Mouse (Mus musculus) myocyte (in vitro differentiated cells): ENCODE measurements around the gene Lrrc66. TPM values are rescaled to one million over a fixed set of nuclear protein-coding genes. Genes with fewer than 3 reads are reported as not detected.

Source experiments
- H3K27me3 ChIP-seq: one replicate; pipeline ENCODE4 v1.6.1; 2011; ENCODE audit not compliant: control insufficient read depth, insufficient read depth, insufficient read length
- H3K36me3 ChIP-seq: one replicate; pipeline ENCODE4 v1.6.1; 2011; ENCODE audit not compliant: control insufficient read depth, insufficient read depth
- H3K4me2 ChIP-seq: one replicate; pipeline ENCODE4 v1.6.1; 2011; ENCODE audit warnings: low read depth, control low read depth
- H3K4me3 ChIP-seq: one replicate; pipeline ENCODE4 v1.5.1; 2011; ENCODE audit warnings: mild to moderate bottlenecking, control low read depth, moderate library complexity
- H3K79me2 ChIP-seq: one replicate; pipeline ENCODE4 v1.6.1; 2011; ENCODE audit not compliant: control insufficient read depth, insufficient read depth
- H3ac ChIP-seq: one replicate; pipeline ENCODE4 v1.6.1; 2011; ENCODE audit not compliant: control insufficient read depth, insufficient read length
- CEBPB ChIP-seq: IDR thresholded peaks from 2 replicates; pipeline ENCODE4 v1.6.1; 2011; ENCODE audit warnings: mild to moderate bottlenecking, moderate library complexity; ENCODE audit not compliant: poor library complexity, insufficient read depth, severe bottlenecking
- E2F4 ChIP-seq: IDR thresholded peaks from one replicate; pipeline ENCODE4 v1.6.1; 2011; ENCODE audit warnings: mild to moderate bottlenecking, control low read depth, moderate library complexity; ENCODE audit not compliant: insufficient read depth
- MAX ChIP-seq: IDR thresholded peaks from one replicate; pipeline ENCODE4 v1.6.1; 2011; ENCODE audit warnings: low read depth, mild to moderate bottlenecking, control low read depth
- MYOD1 ChIP-seq, 3 experiments: IDR thresholded peaks; one replicate each; pipeline ENCODE4 v1.6.1; 2011; ENCODE audit warnings: control low read depth in 2 of 3, low read depth in 2 of 3, mild to moderate bottlenecking in 2 of 3, moderate library complexity in 1 of 3; ENCODE audit not compliant: insufficient read length in 2 of 3, control insufficient read depth in 1 of 3
- MYOG ChIP-seq, 3 experiments: IDR thresholded peaks; one replicate each; pipeline ENCODE4 v1.6.1; 2011; ENCODE audit warnings: control low read depth in 2 of 3, low read depth in 2 of 3, mild to moderate bottlenecking in 2 of 3; ENCODE audit not compliant: insufficient read length in 2 of 3, control insufficient read depth in 1 of 3, insufficient read depth in 1 of 3
- POLR2A ChIP-seq: IDR thresholded peaks from one replicate; pipeline ENCODE4 v1.6.1; 2011; ENCODE audit warnings: low read depth, mild to moderate bottlenecking, control low read depth, moderate library complexity; ENCODE audit not compliant: insufficient read length
- POLR2AphosphoS2 ChIP-seq: IDR thresholded peaks from one replicate; pipeline ENCODE4 v1.6.1; 2011; ENCODE audit warnings: low read depth, control low read depth; ENCODE audit not compliant: insufficient read length
- REST ChIP-seq: IDR thresholded peaks from one replicate; pipeline ENCODE4 v1.6.1; 2011; ENCODE audit warnings: mild to moderate bottlenecking, control low read depth, moderate library complexity; ENCODE audit not compliant: insufficient read depth, insufficient read length
- SRF ChIP-seq: IDR thresholded peaks from one replicate; pipeline ENCODE4 v1.6.1; 2011; ENCODE audit warnings: low read depth; ENCODE audit not compliant: control insufficient read depth, insufficient read length
- TCF12 ChIP-seq: IDR thresholded peaks from one replicate; pipeline ENCODE4 v1.6.1; 2011; ENCODE audit warnings: mild to moderate bottlenecking, control low read depth; ENCODE audit not compliant: poor library complexity, insufficient read depth, severe bottlenecking
- TCF3 ChIP-seq: IDR thresholded peaks from one replicate; pipeline ENCODE4 v1.6.1; 2011; ENCODE audit warnings: low read depth, control low read depth; ENCODE audit not compliant: insufficient read length
- USF1 ChIP-seq: IDR thresholded peaks from one replicate; pipeline ENCODE4 v1.6.1; 2011; ENCODE audit warnings: low read depth, mild to moderate bottlenecking, control low read depth, moderate library complexity
- polyA plus RNA-seq: library from polyadenylated mRNA; unstranded; fragments of >200 nt; fragmentation: generic; extraction: Trizol; gene quantifications from one replicate; pipeline ENCODE4 v1.2.1, GENCODE M21; 2012; ENCODE audit warnings: missing spikeins

Lrrc66 gene
- polyA plus RNA-seq, 1 experiment, result not detected

DNA sequence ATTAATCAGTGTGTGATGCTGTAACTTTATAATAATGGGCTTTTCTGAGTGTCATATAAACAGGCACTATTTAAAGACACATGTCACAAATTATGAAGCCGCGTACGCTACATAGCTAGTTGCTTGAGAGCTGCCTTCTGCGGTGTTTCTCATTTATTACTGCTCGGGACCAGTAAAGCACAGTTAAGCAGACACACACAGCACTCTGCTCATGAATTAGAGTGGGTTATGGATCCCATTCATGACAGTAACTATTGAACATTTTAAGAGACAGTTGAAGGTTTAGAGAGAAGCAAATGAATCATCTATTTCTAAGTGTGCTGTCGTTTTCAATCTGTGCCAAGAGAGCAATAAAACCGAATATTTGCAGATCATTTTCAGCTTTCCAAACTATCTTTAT lies 5.5 kb downstream of the Lrrc66 start:
- no peaks in the 10 kb centered on the region for H3K79me2 ChIP-seq
- no peaks in the 10 kb centered on the region for H3K27me3 ChIP-seq
- no peak for TF ChIP-seq MYOD1 (IDR thresholded peaks at IDR 0.05; ENCODE audit: control insufficient read depth in 1 of 3, insufficient read length in 2 of 3, low read depth in 2 of 3)
- no peak for TF ChIP-seq POLR2A
- no peak for TF ChIP-seq POLR2AphosphoS2
- TF ChIP-seq MAX, result no peak
- TF ChIP-seq E2F4, result no peak
- no peak for TF ChIP-seq CEBPB
- no peak for TF ChIP-seq USF1
- TF ChIP-seq TCF12, result no peak
- TF ChIP-seq SRF, result no peak
- TF ChIP-seq MYOG (IDR thresholded peaks at IDR 0.05; ENCODE audit: control insufficient read depth in 1 of 3, insufficient read depth in 1 of 3, insufficient read length in 2 of 3, low read depth in 2 of 3), result no peak
- no peak for TF ChIP-seq REST
- no peak for TF ChIP-seq TCF3
- no peak overlapping the region for H3K4me3 ChIP-seq
- no peaks in the 10 kb centered on the region for H3K36me3 ChIP-seq
- no peak overlapping the region for H3K4me2 ChIP-seq
- no peak overlapping the region for H3ac ChIP-seq

GRCm38 (mm10) chr5:73625505-73625904 lies 6.8 kb downstream of the Lrrc66 start:
- no peaks in the 10 kb centered on the region for H3K79me2 ChIP-seq
- H3ac ChIP-seq, result no peak overlapping the region

DNA sequence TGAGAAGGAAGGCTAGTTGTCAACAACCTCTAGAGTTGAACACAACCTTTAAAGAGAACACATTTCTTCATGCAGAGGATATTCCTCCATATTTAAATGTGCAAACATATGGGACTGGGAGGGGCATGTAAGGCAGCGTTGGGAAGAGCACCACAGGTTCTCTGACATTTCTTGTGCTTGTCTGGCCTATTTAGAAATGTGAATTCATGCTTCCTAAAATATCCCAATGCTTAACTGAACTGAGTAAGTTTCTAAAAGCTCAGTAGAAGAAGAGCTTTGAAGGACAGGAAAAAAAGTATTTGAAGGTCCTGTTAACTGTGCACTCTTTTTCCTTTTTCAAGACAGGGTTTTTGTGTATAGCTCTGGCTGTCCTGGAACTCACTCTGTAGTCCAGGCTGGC lies 13.4 kb downstream of the Lrrc66 start:
- no peak for TF ChIP-seq POLR2A
- Histone ChIP-seq H3K36me3 (no peaks in the 10 kb centered on the region), H3K27me3 (no peaks in the 10 kb centered on the region), H3K4me2 (no peak overlapping the region), H3ac (no peak overlapping the region), H3K4me3 (no peak overlapping the region), H3K79me2 (no peaks in the 10 kb centered on the region)

More at GRCm38 (mm10) chr5:73625505-73625904, 6.8 kb downstream of the Lrrc66 start:
- Histone ChIP-seq H3K36me3 (no peaks in the 10 kb centered on the region), H3K27me3 (no peaks in the 10 kb centered on the region), H3K4me2 (no peak overlapping the region), H3K4me3 (no peak overlapping the region)
- no peak for TF ChIP-seq REST
- no peak for TF ChIP-seq E2F4
- TF ChIP-seq POLR2AphosphoS2, result no peak
- TF ChIP-seq MAX, result no peak
- no peak for TF ChIP-seq MYOG (IDR thresholded peaks at IDR 0.05; ENCODE audit: control insufficient read depth in 1 of 3, insufficient read depth in 1 of 3, insufficient read length in 2 of 3, low read depth in 2 of 3)
- no peak for TF ChIP-seq USF1
- no peak for TF ChIP-seq SRF
- no peak for TF ChIP-seq TCF12
- no peak for TF ChIP-seq POLR2A

DNA sequence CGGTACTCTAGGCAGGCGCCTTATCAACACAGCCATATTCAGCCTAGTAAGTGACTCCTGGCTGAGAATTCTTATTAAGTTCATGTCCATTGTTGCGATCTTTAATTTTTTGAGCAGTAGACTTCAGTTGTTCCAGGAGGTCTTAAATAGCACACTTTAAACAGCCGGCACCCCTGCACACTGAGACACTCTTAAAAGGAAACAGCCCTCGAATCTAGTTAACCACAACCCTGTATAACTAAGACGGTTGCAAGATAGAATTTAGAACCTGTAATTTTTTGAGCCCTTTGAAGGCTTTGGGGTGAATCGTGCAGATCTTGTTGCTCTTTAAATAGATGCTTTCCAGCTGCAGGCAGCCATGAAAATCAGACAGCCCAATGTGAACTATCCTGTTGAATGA lies 17.1 kb downstream of the Lrrc66 start:
- Histone ChIP-seq H3K36me3 (no peaks in the 10 kb centered on the region), H3K27me3 (peaks cover 4% of the 10 kb centered on the region), H3K79me2 (no peaks in the 10 kb centered on the region), H3K4me2 (no peak overlapping the region), H3ac (no peak overlapping the region), H3K4me3 (no peak overlapping the region)
- TF ChIP-seq MAX (no peak), USF1 (no peak), MYOG (IDR thresholded peaks at IDR 0.05; ENCODE audit: control insufficient read depth in 1 of 3, insufficient read depth in 1 of 3, insufficient read length in 2 of 3, low read depth in 2 of 3) (no peak), E2F4 (no peak), SRF (no peak), POLR2A (no peak), REST (no peak)

DNA sequence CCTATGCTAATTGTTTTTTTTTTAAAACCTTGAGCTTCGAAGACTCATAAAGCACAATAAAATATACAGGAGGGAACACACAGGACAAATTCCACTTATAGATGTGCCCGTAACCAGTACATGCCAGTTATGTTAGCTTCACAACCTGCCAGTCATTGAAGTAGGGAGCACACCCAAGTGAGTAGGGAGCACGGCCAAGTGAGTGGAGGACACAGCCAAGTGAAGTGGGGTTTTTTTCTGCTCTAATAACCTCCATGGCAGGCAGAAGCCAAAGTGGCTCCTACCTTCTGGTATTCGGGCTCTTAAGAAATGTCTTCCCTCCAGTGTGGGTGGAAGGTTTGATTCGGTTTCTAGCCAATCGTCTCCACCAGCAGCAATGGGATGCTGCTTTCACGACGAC lies 19.0 kb downstream of the Lrrc66 start:
- Histone ChIP-seq H3K27me3 (peaks cover 4% of the 10 kb centered on the region), H3K36me3 (no peaks in the 10 kb centered on the region), H3K4me2 (no peak overlapping the region), H3K4me3 (no peak overlapping the region), H3ac (no peak overlapping the region), H3K79me2 (no peaks in the 10 kb centered on the region)
- TF ChIP-seq POLR2A, result no peak

GRCm38 (mm10) chr5:73611071-73611470 lies 21.3 kb downstream of the Lrrc66 start:
- H3K79me2 ChIP-seq, result no peaks in the 10 kb centered on the region
- no peak overlapping the region for H3ac ChIP-seq
- no peak overlapping the region for H3K4me2 ChIP-seq
- H3K36me3 ChIP-seq, result no peaks in the 10 kb centered on the region
- H3K27me3 ChIP-seq, result peaks cover 4% of the 10 kb centered on the region
- no peak overlapping the region for H3K4me3 ChIP-seq
- TF ChIP-seq MYOG (IDR thresholded peaks at IDR 0.05; ENCODE audit: control insufficient read depth in 1 of 3, insufficient read depth in 1 of 3, insufficient read length in 2 of 3, low read depth in 2 of 3), result no peak
